Mouse (Mus musculus): ENCODE measurements around the gene Slc38a9. TPM values are rescaled to one million over a fixed set of nuclear protein-coding genes. Genes with fewer than 3 reads are reported as not detected.

The Slc38a9 gene
- total RNA-seq, 1 experiment, result 13.1 TPM

GRCm38 (mm10) chr13:112771447-112772208 is 111.1 kb downstream of the Slc38a9 start:
- peak overlapping the region; percentile 93 for H3K27ac ChIP-seq (ENCODE audit: insufficient read depth, low read depth, low read length, poor library complexity, severe bottlenecking)
- no peak for DNase-seq (ENCODE audit: low read depth, low spot score)
- in situ Hi-C loops (cut with MboI; ENCODE audit: low sequenced_read_pairs in 2 of 2, unreplicated experiment in 2 of 2), result no loop called here

DNA sequence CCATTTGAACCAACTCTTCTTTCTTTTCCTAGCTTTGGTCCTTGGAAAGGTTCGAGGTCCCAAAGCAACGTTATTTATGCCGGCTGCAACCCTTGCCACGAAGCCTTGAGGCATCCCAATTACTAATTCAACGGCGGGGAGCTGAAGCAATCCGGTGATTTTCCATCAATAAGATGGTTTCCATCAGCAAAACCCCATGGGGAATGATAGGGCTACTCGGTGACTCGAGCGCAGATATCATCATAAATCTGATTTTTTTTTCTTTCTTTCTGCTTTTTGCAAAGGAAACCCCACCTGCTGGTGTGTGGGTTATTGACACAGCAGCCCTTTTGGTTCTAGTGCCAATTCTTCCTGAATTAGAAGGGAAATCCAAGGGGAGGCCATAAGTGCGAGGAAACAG is 111.7 kb downstream of the Slc38a9 start:
- H3K4me3 ChIP-seq (ENCODE audit: insufficient read depth in 1 of 2, low read depth in 1 of 2, low read length in 2 of 2, poor library complexity in 1 of 2, severe bottlenecking in 1 of 2), result 0 out of 4 replicates have a peak overlapping the region, but pooled peaks of 1 of the 2 experiments have one; percentile 11
- H3K27ac ChIP-seq (ENCODE audit: insufficient read depth, low read depth, low read length, poor library complexity, severe bottlenecking), result peak overlapping the region; percentile 93; the same call in 1 of the 2 replicates
- in situ Hi-C loops (cut with MboI; ENCODE audit: low sequenced_read_pairs in 2 of 2, unreplicated experiment in 2 of 2), result no loop called here
- peaks cover 11 to 12% of the 10 kb centered on the region in 2 experiments for H3K4me1 ChIP-seq (ENCODE audit: control insufficient read depth in 2 of 2, insufficient read depth in 2 of 2, low read length in 2 of 2, poor library complexity in 1 of 2)
- no peak for DNase-seq (ENCODE audit: low read depth, low spot score)
- TF ChIP-seq HCFC1 (IDR thresholded peaks at IDR 0.05; ENCODE audit: borderline replicate concordance, insufficient read depth, low read length), result no peak
- H3K36me3 ChIP-seq (ENCODE audit: control insufficient read depth, insufficient read depth, low read length, poor library complexity, severe bottlenecking), result no peaks in the 10 kb centered on the region
- H3K9me3 ChIP-seq (ENCODE audit: control insufficient read depth, insufficient read depth, low read depth, low read length), result no peaks in the 10 kb centered on the region
- H3K9ac ChIP-seq (ENCODE audit: insufficient read depth, low read depth, low read length, poor library complexity, severe bottlenecking), result no peak overlapping the region

More at GRCm38 (mm10) chr13:112771447-112772208, 111.1 kb downstream of the Slc38a9 start:
- H3K4me3 ChIP-seq (ENCODE audit: insufficient read depth in 1 of 2, low read depth in 1 of 2, low read length in 2 of 2, poor library complexity in 1 of 2, severe bottlenecking in 1 of 2), result peak overlapping the region in 1 of 2 experiments; percentile 11; a peak in 2 of 4 replicates
- H3K9ac ChIP-seq (ENCODE audit: insufficient read depth, low read depth, low read length, poor library complexity, severe bottlenecking), result peak overlapping the region; percentile 5; the same call in 1 of the 2 replicates
- peaks cover 11 to 12% of the 10 kb centered on the region in 2 experiments for H3K4me1 ChIP-seq (ENCODE audit: control insufficient read depth in 2 of 2, insufficient read depth in 2 of 2, low read length in 2 of 2, poor library complexity in 1 of 2)
- no peak for TF ChIP-seq MAFK (IDR thresholded peaks at IDR 0.05; ENCODE audit: insufficient read depth, low read depth, low read length)
- TF ChIP-seq CHD2 (IDR thresholded peaks at IDR 0.05; ENCODE audit: low read depth, low read length), result no peak
- TF ChIP-seq ZC3H11A (IDR thresholded peaks at IDR 0.05; ENCODE audit: borderline replicate concordance, low read depth, low read length), result no peak
- TF ChIP-seq HCFC1 (IDR thresholded peaks at IDR 0.05; ENCODE audit: borderline replicate concordance, insufficient read depth, low read length), result no peak
- TF ChIP-seq ZNF384 (IDR thresholded peaks at IDR 0.05; ENCODE audit: low read depth, low read length), result peak; percentile 86
- no peaks in the 10 kb centered on the region for H3K9me3 ChIP-seq (ENCODE audit: control insufficient read depth, insufficient read depth, low read depth, low read length)
- no peaks in the 10 kb centered on the region for H3K36me3 ChIP-seq (ENCODE audit: control insufficient read depth, insufficient read depth, low read length, poor library complexity, severe bottlenecking)

- no peak for DNase-seq (ENCODE audit: low read depth, low spot score)
- Histone ChIP-seq H3K36me3 (ENCODE audit: control insufficient read depth, insufficient read depth, low read length, poor library complexity, severe bottlenecking) (no peaks in the 10 kb centered on the region), H3K9ac (ENCODE audit: insufficient read depth, low read depth, low read length, poor library complexity, severe bottlenecking) (no peak overlapping the region), H3K9me3 (ENCODE audit: control insufficient read depth, insufficient read depth, low read depth, low read length) (no peaks in the 10 kb centered on the region), H3K4me3 (ENCODE audit: insufficient read depth in 1 of 2, low read depth in 1 of 2, low read length in 2 of 2, poor library complexity in 1 of 2, severe bottlenecking in 1 of 2) (no peak overlapping the region), H3K4me1 (ENCODE audit: control insufficient read depth in 2 of 2, insufficient read depth in 2 of 2, low read length in 2 of 2, poor library complexity in 1 of 2) (peaks cover 11 to 12% of the 10 kb centered on the region in 2 experiments), H3K27ac (ENCODE audit: insufficient read depth, low read depth, low read length, poor library complexity, severe bottlenecking) (no peak overlapping the region)
- in situ Hi-C loops (cut with MboI; ENCODE audit: low sequenced_read_pairs in 2 of 2, unreplicated experiment in 2 of 2), result no loop called here
- no peak for TF ChIP-seq HCFC1 (IDR thresholded peaks at IDR 0.05; ENCODE audit: borderline replicate concordance, insufficient read depth, low read length)
- TF ChIP-seq ZC3H11A (IDR thresholded peaks at IDR 0.05; ENCODE audit: borderline replicate concordance, low read depth, low read length), result no peak
- no peak for TF ChIP-seq MAFK (IDR thresholded peaks at IDR 0.05; ENCODE audit: insufficient read depth, low read depth, low read length)
- TF ChIP-seq CHD2 (IDR thresholded peaks at IDR 0.05; ENCODE audit: low read depth, low read length), result no peak
- no peak for TF ChIP-seq ZNF384 (IDR thresholded peaks at IDR 0.05; ENCODE audit: low read depth, low read length)
Measured at GRCm38 (mm10) chr13:112772861-112773260, 112.3 kb downstream of the Slc38a9 start.

DNA sequence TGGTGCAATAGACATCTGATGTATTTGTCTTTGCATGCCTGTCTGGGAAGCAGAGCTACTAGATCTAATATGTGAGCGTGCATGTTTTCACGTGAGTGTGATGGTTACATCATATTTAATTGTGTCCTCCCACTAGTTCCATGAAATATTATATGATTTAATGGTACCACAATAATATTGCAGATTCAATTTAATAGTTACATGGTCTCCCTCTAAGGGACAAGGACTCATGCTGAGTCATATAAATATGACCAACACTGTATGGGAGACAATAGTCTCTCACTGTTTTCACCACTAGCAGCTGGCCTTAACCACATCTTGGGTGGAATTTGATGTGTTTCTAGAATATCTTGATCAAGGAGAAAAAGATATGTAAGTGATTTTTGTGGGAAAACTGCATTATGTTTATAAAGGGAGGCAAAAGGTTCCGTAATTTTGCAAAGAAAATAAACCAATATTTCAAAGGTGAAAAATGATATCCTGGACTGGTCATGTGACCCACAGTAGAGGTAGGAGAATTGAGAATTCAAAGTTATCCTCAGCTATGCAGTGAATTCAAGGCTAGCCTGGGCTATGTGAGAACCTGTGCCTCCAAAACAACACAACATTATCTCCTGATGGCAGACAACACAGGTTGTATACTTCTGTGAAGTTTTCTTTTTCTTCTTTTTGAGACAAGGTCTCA is 113.6 kb downstream of the Slc38a9 start:
- in situ Hi-C loops (cut with MboI; ENCODE audit: low sequenced_read_pairs in 2 of 2, unreplicated experiment in 2 of 2), result no loop called here
- H3K36me3 ChIP-seq (ENCODE audit: control insufficient read depth, insufficient read depth, low read length, poor library complexity, severe bottlenecking), result no peaks in the 10 kb centered on the region
- H3K4me3 ChIP-seq (ENCODE audit: insufficient read depth in 1 of 2, low read depth in 1 of 2, low read length in 2 of 2, poor library complexity in 1 of 2, severe bottlenecking in 1 of 2), result no peak overlapping the region
- no peak overlapping the region for H3K27ac ChIP-seq (ENCODE audit: insufficient read depth, low read depth, low read length, poor library complexity, severe bottlenecking)
- DNase-seq (ENCODE audit: low read depth, low spot score), result no peak
- no peaks in the 10 kb centered on the region for H3K9me3 ChIP-seq (ENCODE audit: control insufficient read depth, insufficient read depth, low read depth, low read length)
- H3K9ac ChIP-seq (ENCODE audit: insufficient read depth, low read depth, low read length, poor library complexity, severe bottlenecking), result no peak overlapping the region
- peaks cover 11 to 12% of the 10 kb centered on the region in 2 experiments for H3K4me1 ChIP-seq (ENCODE audit: control insufficient read depth in 2 of 2, insufficient read depth in 2 of 2, low read length in 2 of 2, poor library complexity in 1 of 2)
- TF ChIP-seq MAFK (IDR thresholded peaks at IDR 0.05; ENCODE audit: insufficient read depth, low read depth, low read length), result no peak
- no peak for TF ChIP-seq HCFC1 (IDR thresholded peaks at IDR 0.05; ENCODE audit: borderline replicate concordance, insufficient read depth, low read length)
- TF ChIP-seq ZNF384 (IDR thresholded peaks at IDR 0.05; ENCODE audit: low read depth, low read length), result no peak
- TF ChIP-seq ZC3H11A (IDR thresholded peaks at IDR 0.05; ENCODE audit: borderline replicate concordance, low read depth, low read length), result no peak
- TF ChIP-seq CHD2 (IDR thresholded peaks at IDR 0.05; ENCODE audit: low read depth, low read length), result no peak
